Mouse (Mus musculus) ES-Bruce4 (cell line): Measurements from ENCODE around the gene Gm11027.

Experiments
- CTCF ChIP-seq: IDR thresholded peaks from one replicate; pipeline ENCODE4 v1.8.1; 2011; ENCODE audit warnings: low read depth, low read length
- EP300 ChIP-seq: IDR thresholded peaks from 2 replicates; pipeline ENCODE4 v1.6.1; 2011; ENCODE audit warnings: low read depth, low read length; ENCODE audit not compliant: insufficient read depth
- POLR2A ChIP-seq: IDR thresholded peaks from one replicate; pipeline ENCODE4 v1.8.1; 2011; ENCODE audit warnings: low read length; ENCODE audit not compliant: insufficient read depth

GRCm38 (mm10) chr12:116278541-116278940 is 3.4 kb downstream of the Gm11027 start:
- no peak for TF ChIP-seq EP300
- no peak for TF ChIP-seq CTCF
- TF ChIP-seq POLR2A: no peak
